Mouse (Mus musculus) CD4-positive, CD25-positive, alpha-beta regulatory T cell, adult 2 months (primary cell): ENCODE measurements around the gene Mpzl2.
A peak's percentile ranks its signal among the peaks of the same experiment; 100 is the strongest.

ENCODE experiments used
- DNase-seq: peaks from one replicate; pipeline ENCODE4 v3.0.0-alpha.2; 2012; ENCODE audit warnings: low read depth, low spot score

The Mpzl2 gene

GRCm38 (mm10) chr9:45084556-45084955 lies 45.0 kb downstream of the Mpzl2 start:
- no peak for DNase-seq

GRCm38 (mm10) chr9:45085741-45086690 lies 46.4 kb downstream of the Mpzl2 start:
- peak; percentile 19 for DNase-seq

- no peak for DNase-seq
Measured at GRCm38 (mm10) chr9:45088040-45088439, 48.4 kb downstream of the Mpzl2 start.

- DNase-seq: no peak
Measured at GRCm38 (mm10) chr9:45090811-45091210, 51.2 kb downstream of the Mpzl2 start.

GRCm38 (mm10) chr9:45092641-45093040 lies 53.0 kb downstream of the Mpzl2 start:
- no peak for DNase-seq

GRCm38 (mm10) chr9:45095149-45095937 lies 55.7 kb downstream of the Mpzl2 start:
- no peak for DNase-seq

- DNase-seq: no peak
Measured at GRCm38 (mm10) chr9:45097877-45098276, 58.3 kb downstream of the Mpzl2 start.

GRCm38 (mm10) chr9:45098426-45098825 lies 58.8 kb downstream of the Mpzl2 start:
- DNase-seq: no peak

GRCm38 (mm10) chr9:45102528-45102927 lies 62.9 kb downstream of the Mpzl2 start:
- DNase-seq: no peak

- no peak for DNase-seq
Measured at GRCm38 (mm10) chr9:45103211-45103979, 63.8 kb downstream of the Mpzl2 start.
